Mouse (Mus musculus) midbrain, embryonic 11.5 days (tissue): Measurements from ENCODE around the gene Dusp15. TPM values are rescaled to one million over a fixed set of nuclear protein-coding genes. Genes with fewer than 3 reads are reported as not detected.

Experiments used
- ATAC-seq: fragments of 200-750 bp; cut with Nextera tagmentation; 2 replicates; pipeline ENCODE4 v1.8.0; 2017; ENCODE audit warnings: moderate TSS enrichment, moderate library complexity; ENCODE audit not compliant: low FRiP score
- DNase-seq: peaks from one replicate; pipeline ENCODE4 v3.0.0; 2015; ENCODE audit warnings: low spot score; ENCODE audit errors: missing footprints
- H3K27ac ChIP-seq: fragments of 300-500 bp; sonication (generic); 2 replicates; pipeline ENCODE4 v1.5.1; 2014; ENCODE audit warnings: low read depth, low read length
- H3K27me3 ChIP-seq: fragments of 300-500 bp; sonication (generic); 2 replicates; pipeline ENCODE4 v1.6.1; 2014; ENCODE audit warnings: mild to moderate bottlenecking, low read length, moderate library complexity, mixed read lengths; ENCODE audit not compliant: control insufficient read depth, insufficient read depth
- H3K36me3 ChIP-seq: fragments of 300-500 bp; sonication (generic); 2 replicates; pipeline ENCODE4 v1.6.1; 2014; ENCODE audit warnings: mild to moderate bottlenecking, low read length, moderate library complexity, mixed read lengths; ENCODE audit not compliant: control insufficient read depth, insufficient read depth
- H3K4me1 ChIP-seq: fragments of 300-500 bp; sonication (generic); 2 replicates; pipeline ENCODE4 v1.6.1; 2014; ENCODE audit warnings: low read length; ENCODE audit not compliant: control insufficient read depth, insufficient read depth
- H3K4me2 ChIP-seq: fragments of 300-500 bp; sonication (generic); 2 replicates; pipeline ENCODE4 v1.6.1; 2014; ENCODE audit warnings: mild to moderate bottlenecking, moderate library complexity
- H3K4me3 ChIP-seq: fragments of 300-500 bp; sonication (generic); 2 replicates; pipeline ENCODE4 v1.5.1; 2014; ENCODE audit warnings: low read depth, low read length
- H3K9ac ChIP-seq: fragments of 300-500 bp; sonication (generic); 2 replicates; pipeline ENCODE4 v1.6.1; 2014; ENCODE audit warnings: low read length
- H3K9me3 ChIP-seq: fragments of 300-500 bp; sonication (generic); 2 replicates; pipeline ENCODE4 v1.6.1; 2016; ENCODE audit warnings: low read length; ENCODE audit not compliant: control insufficient read depth
- WGBS: fragments of 180-500 bp; shearing (Covaris S2); extraction: QIAGEN DNeasy Blood & Tissue Kit; methylation state at CpG from one replicate; pipeline ENCODE4 v1.1.7; 2014; 5-methylcytosine and 5-hydroxymethylcytosine counted together
- polyA plus RNA-seq: library from polyadenylated mRNA; unstranded; fragments of >200 nt; fragmentation: Nextera tagmentation; extraction: Ambion mirVana; gene quantifications from 2 replicates; pipeline ENCODE4 v1.2.1, GENCODE M21; 2014

The Dusp15 gene
- polyA plus RNA-seq, 1 experiment from 2014 or later: 0.89 TPM

DNA sequence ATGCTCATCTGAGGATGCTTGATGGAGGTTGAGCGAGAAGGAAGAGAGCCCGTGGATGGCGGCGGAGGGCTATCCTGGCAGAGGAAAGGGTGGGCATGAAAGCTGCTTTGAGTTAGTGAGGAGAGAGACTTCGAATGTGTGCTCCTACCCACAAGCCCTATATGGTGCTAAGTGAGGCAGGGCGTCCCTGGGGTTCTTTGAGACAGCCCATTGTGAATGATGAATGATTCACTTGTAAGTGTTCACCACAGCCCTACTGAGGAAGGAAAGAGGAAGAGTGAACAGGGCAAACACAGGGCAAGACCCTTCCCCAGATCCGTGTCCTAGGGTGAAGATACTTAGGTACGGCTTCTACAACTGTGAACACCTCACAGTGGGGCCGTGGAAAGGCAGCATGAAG is 24.6 kb downstream of the Dusp15 start:
- no peaks in the 10 kb centered on the region for H3K36me3 ChIP-seq
- H3K9me3 ChIP-seq: no peaks in the 10 kb centered on the region
- no peak overlapping the region for H3K9ac ChIP-seq
- ATAC-seq (no peak), DNase-seq (no peak)
- H3K27ac ChIP-seq: no peak overlapping the region
- peaks cover 4% of the 10 kb centered on the region; the same call in 1 of the 2 replicates for H3K4me1 ChIP-seq
- H3K4me3 ChIP-seq: no peak overlapping the region
- WGBS: 76% methylated on average over 9 of the region's 9 CpGs
- H3K27me3 ChIP-seq: no peaks in the 10 kb centered on the region; the same call in 1 of the 2 replicates
- no peak overlapping the region for H3K4me2 ChIP-seq

DNA sequence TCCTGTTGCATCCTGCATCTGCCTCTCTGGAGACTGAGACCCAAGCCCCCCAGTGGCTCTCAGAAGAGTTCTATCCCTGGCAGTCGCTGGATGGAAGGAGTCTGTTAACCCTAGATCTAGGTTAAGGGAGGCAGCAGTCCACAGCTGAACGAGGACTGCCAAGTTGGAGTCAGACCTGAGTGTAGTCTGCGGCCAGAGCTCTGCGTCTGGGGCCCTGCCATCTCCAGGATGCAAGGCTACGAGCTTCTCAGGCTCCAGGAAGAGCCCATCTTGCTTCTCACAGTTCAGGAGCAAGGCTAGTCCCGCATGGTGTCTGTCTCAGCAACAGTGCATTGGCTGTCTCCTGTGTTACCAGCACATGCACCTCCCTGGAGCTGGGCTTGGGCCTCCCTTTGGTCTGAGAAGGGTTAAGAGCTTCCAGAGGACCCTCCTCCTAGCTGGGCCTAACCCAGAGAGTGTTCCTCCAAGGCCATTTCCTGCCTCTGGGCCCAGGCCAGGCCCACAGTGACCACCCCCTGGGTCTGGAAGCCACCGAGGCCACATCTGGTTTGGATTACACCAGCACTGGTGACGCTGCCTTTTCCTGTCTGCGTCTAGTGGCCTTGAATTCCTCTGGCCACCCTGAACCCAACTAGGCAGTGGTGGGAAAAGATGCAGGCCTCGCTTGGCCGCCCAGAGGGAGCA is 26.2 kb downstream of the Dusp15 start:
- no peak overlapping the region for H3K27ac ChIP-seq
- H3K4me2 ChIP-seq: no peak overlapping the region
- H3K9me3 ChIP-seq: no peaks in the 10 kb centered on the region
- H3K9ac ChIP-seq: no peak overlapping the region
- no peaks in the 10 kb centered on the region; the same call in 1 of the 2 replicates for H3K27me3 ChIP-seq
- no peak for ATAC-seq
- H3K36me3 ChIP-seq: no peaks in the 10 kb centered on the region
- DNase-seq: no peak
- no peak overlapping the region for H3K4me3 ChIP-seq
- WGBS: 69% methylated on average over 11 of the region's 11 CpGs
- peaks cover 4% of the 10 kb centered on the region; the same call in 1 of the 2 replicates for H3K4me1 ChIP-seq

DNA sequence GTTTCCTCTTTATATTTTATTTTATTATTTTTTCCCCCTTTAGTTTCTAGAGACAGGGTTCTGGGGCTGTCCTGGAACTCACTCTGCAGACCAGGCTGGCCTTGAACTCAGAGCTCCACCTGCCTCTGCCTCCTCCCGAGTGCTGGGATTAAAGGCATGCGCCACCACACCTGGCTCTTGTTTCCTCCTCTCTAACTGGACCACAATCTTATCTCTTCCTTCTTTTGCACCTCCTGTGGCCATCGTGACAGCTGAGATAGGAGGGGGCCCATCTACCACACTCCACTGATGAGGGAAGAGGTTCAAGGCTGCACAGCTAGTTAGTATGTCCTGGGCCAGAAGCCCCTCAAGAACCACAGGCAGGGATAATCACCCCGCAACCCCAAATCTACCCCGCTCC is 27.0 kb downstream of the Dusp15 start:
- Histone ChIP-seq H3K4me3 (no peak overlapping the region), H3K27me3 (no peaks in the 10 kb centered on the region; the same call in 1 of the 2 replicates), H3K4me1 (peaks cover 4% of the 10 kb centered on the region; the same call in 1 of the 2 replicates), H3K27ac (no peak overlapping the region), H3K4me2 (no peak overlapping the region), H3K9ac (no peak overlapping the region), H3K9me3 (no peaks in the 10 kb centered on the region), H3K36me3 (no peaks in the 10 kb centered on the region)
- DNase-seq (no peak), ATAC-seq (no peak)
- 86% methylated on average over 5 of the region's 5 CpGs for WGBS

DNA sequence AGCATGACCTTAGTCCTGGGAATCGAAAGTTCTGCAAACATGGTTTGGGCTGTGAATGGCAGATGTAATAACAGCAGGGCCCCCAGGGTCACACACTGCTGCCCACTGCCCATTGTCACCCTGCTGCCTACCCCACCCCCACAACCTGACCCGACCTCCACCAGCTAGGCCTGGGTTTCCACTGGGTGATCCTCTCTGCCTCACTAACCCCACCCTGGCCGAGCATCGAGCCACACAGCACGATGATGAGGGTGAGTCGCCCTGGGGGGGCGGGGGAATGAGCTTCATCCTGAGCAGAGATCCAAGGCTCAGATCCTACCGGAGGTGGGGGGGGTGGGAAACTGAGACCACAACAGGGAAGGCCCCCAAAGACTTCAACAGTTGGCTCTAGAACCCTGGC is 27.4 kb downstream of the Dusp15 start:
- Histone ChIP-seq H3K9ac (no peak overlapping the region), H3K27me3 (no peaks in the 10 kb centered on the region; the same call in 1 of the 2 replicates), H3K4me2 (no peak overlapping the region), H3K36me3 (no peaks in the 10 kb centered on the region), H3K4me3 (no peak overlapping the region), H3K4me1 (peaks cover 4% of the 10 kb centered on the region; the same call in 1 of the 2 replicates), H3K27ac (no peak overlapping the region), H3K9me3 (no peaks in the 10 kb centered on the region)
- 47% methylated on average over 8 of the region's 8 CpGs for WGBS
- DNase-seq (no peak), ATAC-seq (no peak)

GRCm38 (mm10) chr2:152923621-152924020 is 27.9 kb downstream of the Dusp15 start:
- Histone ChIP-seq H3K9me3 (no peaks in the 10 kb centered on the region), H3K9ac (no peak overlapping the region), H3K27me3 (no peaks in the 10 kb centered on the region; the same call in 1 of the 2 replicates), H3K4me2 (no peak overlapping the region), H3K36me3 (no peaks in the 10 kb centered on the region), H3K4me1 (peaks cover 4% of the 10 kb centered on the region; the same call in 1 of the 2 replicates), H3K4me3 (no peak overlapping the region), H3K27ac (no peak overlapping the region)
- ATAC-seq: no peak
- no peak for DNase-seq
- 70% methylated on average over 3 of the region's 3 CpGs for WGBS

DNA sequence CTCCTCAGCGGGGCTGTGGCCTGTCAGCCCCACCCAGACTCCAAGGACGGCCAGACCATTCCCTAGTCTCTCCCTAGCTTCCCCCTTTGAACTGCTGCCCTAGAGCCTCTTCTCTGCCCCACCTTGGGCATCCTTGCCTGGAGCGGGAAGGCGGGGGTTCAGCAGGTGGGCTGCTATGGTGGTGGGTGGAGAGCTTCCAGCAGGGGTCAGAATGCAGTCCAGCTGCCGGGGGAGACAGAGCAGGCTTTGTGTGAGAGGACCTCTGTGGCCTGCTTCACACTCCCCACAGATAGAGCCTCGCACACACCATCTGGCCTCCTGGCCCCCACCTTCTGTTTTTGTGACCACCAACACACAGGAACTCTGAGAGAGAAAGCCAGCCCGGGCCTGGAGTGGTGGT is 29.1 kb downstream of the Dusp15 start:
- Histone ChIP-seq H3K9me3 (no peaks in the 10 kb centered on the region), H3K4me2 (no peak overlapping the region), H3K9ac (no peak overlapping the region), H3K27me3 (no peaks in the 10 kb centered on the region), H3K27ac (no peak overlapping the region), H3K4me3 (no peak overlapping the region), H3K36me3 (no peaks in the 10 kb centered on the region), H3K4me1 (peaks cover 4% of the 10 kb centered on the region; the same call in 1 of the 2 replicates)
- WGBS: 31% methylated on average over 6 of the region's 7 CpGs
- 0 out of 2 replicates have a peak, but pooled peaks have one; percentile 24 for ATAC-seq
- no peak for DNase-seq

- no peak overlapping the region for H3K4me3 ChIP-seq
- H3K27me3 ChIP-seq: peaks cover 4% of the 10 kb centered on the region; the same call in 1 of the 2 replicates
- ATAC-seq (no peak), DNase-seq (no peak)
- H3K27ac ChIP-seq: no peak overlapping the region
- no peaks in the 10 kb centered on the region for H3K36me3 ChIP-seq
- H3K4me1 ChIP-seq: peaks cover 2% of the 10 kb centered on the region
- H3K9ac ChIP-seq: no peak overlapping the region
- no peak overlapping the region for H3K4me2 ChIP-seq
- 62% methylated on average over 9 of the region's 9 CpGs for WGBS
- H3K9me3 ChIP-seq: no peaks in the 10 kb centered on the region
These were observed 33.8 kb downstream of the Dusp15 start for GRCm38 (mm10) chr2:152917671-152918070.

DNA sequence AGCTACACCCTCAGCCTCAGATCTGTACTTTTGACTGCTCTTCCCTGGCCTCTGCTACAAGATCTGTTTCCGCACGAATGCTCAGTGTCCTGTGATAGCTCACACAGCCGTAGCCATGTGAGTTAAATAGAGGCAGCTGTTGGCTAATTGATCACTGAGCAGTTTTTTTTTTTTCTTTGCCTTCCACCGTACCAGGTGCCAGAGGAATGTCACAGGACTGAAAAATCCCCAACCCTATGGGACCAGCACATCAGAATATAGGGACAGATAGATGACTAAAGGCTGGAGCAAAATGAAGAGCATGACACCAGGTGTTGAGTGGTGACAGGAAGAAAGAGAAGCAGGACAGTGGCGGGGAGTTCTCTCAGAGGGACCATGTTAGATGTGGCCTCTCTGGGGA is 35.4 kb downstream of the Dusp15 start:
- 69% methylated on average over 5 of the region's 5 CpGs for WGBS
- peaks cover 7% of the 10 kb centered on the region; the same call in 1 of the 2 replicates for H3K27me3 ChIP-seq

GRCm38 (mm10) chr2:152915453-152915852 is 36.0 kb downstream of the Dusp15 start:
- 82% methylated on average over 4 of the region's 4 CpGs for WGBS
- Histone ChIP-seq H3K4me2 (no peak overlapping the region), H3K27ac (no peak overlapping the region), H3K27me3 (peaks cover 7% of the 10 kb centered on the region; the same call in 1 of the 2 replicates), H3K4me1 (peaks cover 2% of the 10 kb centered on the region; the same call in 1 of the 2 replicates), H3K9ac (no peak overlapping the region), H3K9me3 (no peaks in the 10 kb centered on the region), H3K4me3 (no peak overlapping the region), H3K36me3 (no peaks in the 10 kb centered on the region)
- DNase-seq: no peak
- ATAC-seq: no peak

More for the DNA sequence above, 35.4 kb downstream of the Dusp15 start:
- Histone ChIP-seq H3K4me1 (peaks cover 2% of the 10 kb centered on the region; the same call in 1 of the 2 replicates), H3K4me3 (no peak overlapping the region), H3K36me3 (no peaks in the 10 kb centered on the region), H3K9ac (no peak overlapping the region), H3K9me3 (no peaks in the 10 kb centered on the region), H3K27ac (no peak overlapping the region), H3K4me2 (no peak overlapping the region)
- no peak for DNase-seq
- no peak for ATAC-seq
